Mouse (Mus musculus) intestine, postnatal 0 days (tissue): ENCODE data around the gene Erp44. TPM values are rescaled to one million over a fixed set of nuclear protein-coding genes. Genes with fewer than 3 reads are reported as not detected.
A peak's percentile ranks its signal among the peaks of the same experiment; 100 is the strongest.

ENCODE experiments used
- ATAC-seq: fragments of 200-750 bp; cut with Nextera tagmentation; 2 replicates; pipeline ENCODE4 v1.8.0; 2017; ENCODE audit warnings: mild to moderate bottlenecking, moderate TSS enrichment, moderate library complexity
- H3K27ac ChIP-seq: fragments of 300-500 bp; sonication (generic); 2 replicates; pipeline ENCODE4 v1.5.1; 2014; ENCODE audit warnings: mild to moderate bottlenecking, low read depth, low read length, moderate library complexity
- H3K27me3 ChIP-seq: fragments of 300-500 bp; sonication (generic); replicated peaks from 2 replicates; pipeline ENCODE4 v1.6.1; 2014; ENCODE audit warnings: low read length, mixed read lengths; ENCODE audit not compliant: control insufficient read depth, insufficient read depth
- H3K36me3 ChIP-seq: fragments of 300-500 bp; sonication (generic); 2 replicates; pipeline ENCODE4 v1.6.1; 2014; ENCODE audit warnings: mild to moderate bottlenecking, moderate library complexity; ENCODE audit not compliant: control insufficient read depth, insufficient read depth
- H3K4me1 ChIP-seq: fragments of 300-500 bp; sonication (generic); replicated peaks from 2 replicates; pipeline ENCODE4 v1.6.1; 2014; ENCODE audit warnings: antibody characterized with exemption, low read length, mixed read lengths; ENCODE audit not compliant: control insufficient read depth, insufficient read depth
- H3K4me2 ChIP-seq: fragments of 300-500 bp; sonication (generic); replicated peaks from 2 replicates; pipeline ENCODE4 v1.6.1; 2014; ENCODE audit warnings: low read depth, mild to moderate bottlenecking, moderate library complexity
- H3K4me3 ChIP-seq: fragments of 300-500 bp; sonication (generic); 2 replicates; pipeline ENCODE4 v1.5.1; 2014; ENCODE audit warnings: low read depth, low read length
- H3K9ac ChIP-seq: fragments of 300-500 bp; sonication (generic); 2 replicates; pipeline ENCODE4 v1.6.1; 2014; ENCODE audit warnings: mild to moderate bottlenecking, low read depth, low read length
- H3K9me3 ChIP-seq: fragments of 300-500 bp; sonication (generic); 2 replicates; pipeline ENCODE4 v1.6.1; 2016; ENCODE audit warnings: mixed run types; ENCODE audit not compliant: control insufficient read depth
- CTCF ChIP-seq: sonication (generic); IDR thresholded peaks from 2 replicates; pipeline ENCODE4 v1.5.1; 2016; ENCODE audit warnings: low read depth, mild to moderate bottlenecking, control low read depth, antibody characterized with exemption, moderate library complexity
- WGBS: fragments of 180-500 bp; shearing (Covaris S2); extraction: QIAGEN DNeasy Blood & Tissue Kit; methylation state at CpG from one replicate; pipeline ENCODE4 v1.1.7; 2014; 5-methylcytosine and 5-hydroxymethylcytosine counted together
- polyA plus RNA-seq: library from polyadenylated mRNA; unstranded; fragments of >200 nt; fragmentation: Nextera tagmentation; extraction: Ambion mirVana; gene quantifications from 2 replicates; pipeline ENCODE4 v1.2.1, GENCODE M21; 2015

Erp44 gene
- polyA plus RNA-seq, 1 experiment from 2014 or later: 78.8 TPM

DNA sequence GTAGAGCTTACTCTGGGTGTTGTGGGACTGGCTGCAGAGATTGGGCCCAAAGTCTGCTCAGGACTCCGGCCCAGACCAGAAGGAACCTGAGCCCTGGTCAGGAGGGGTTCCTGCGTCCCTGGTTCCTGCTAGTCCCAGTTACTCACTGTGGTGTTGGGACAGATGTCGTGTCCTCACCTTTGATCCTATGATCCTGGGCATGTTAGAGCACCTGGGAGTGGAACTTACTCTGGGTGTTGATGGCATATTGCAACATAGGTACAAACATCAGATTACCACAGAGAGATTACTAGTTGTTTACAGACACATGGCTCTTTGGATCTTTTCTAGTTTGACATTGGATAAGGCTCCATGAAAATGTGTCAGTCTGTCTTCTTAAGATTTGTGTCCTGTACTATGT, 35.5 kb upstream of the Erp44 start:
- Histone ChIP-seq H3K27ac (peak overlapping the region; percentile 46; the same call in 1 of the 2 replicates), H3K9ac (no peak overlapping the region), H3K4me1 (no peaks in the 10 kb centered on the region), H3K27me3 (no peaks in the 10 kb centered on the region), H3K9me3 (no peaks in the 10 kb centered on the region), H3K36me3 (no peaks in the 10 kb centered on the region), H3K4me3 (no peak overlapping the region), H3K4me2 (no peak overlapping the region)
- peak; percentile 94 for ATAC-seq
- 59% methylated on average over 3 of the region's 3 CpGs for WGBS
- TF ChIP-seq CTCF: no peak

DNA sequence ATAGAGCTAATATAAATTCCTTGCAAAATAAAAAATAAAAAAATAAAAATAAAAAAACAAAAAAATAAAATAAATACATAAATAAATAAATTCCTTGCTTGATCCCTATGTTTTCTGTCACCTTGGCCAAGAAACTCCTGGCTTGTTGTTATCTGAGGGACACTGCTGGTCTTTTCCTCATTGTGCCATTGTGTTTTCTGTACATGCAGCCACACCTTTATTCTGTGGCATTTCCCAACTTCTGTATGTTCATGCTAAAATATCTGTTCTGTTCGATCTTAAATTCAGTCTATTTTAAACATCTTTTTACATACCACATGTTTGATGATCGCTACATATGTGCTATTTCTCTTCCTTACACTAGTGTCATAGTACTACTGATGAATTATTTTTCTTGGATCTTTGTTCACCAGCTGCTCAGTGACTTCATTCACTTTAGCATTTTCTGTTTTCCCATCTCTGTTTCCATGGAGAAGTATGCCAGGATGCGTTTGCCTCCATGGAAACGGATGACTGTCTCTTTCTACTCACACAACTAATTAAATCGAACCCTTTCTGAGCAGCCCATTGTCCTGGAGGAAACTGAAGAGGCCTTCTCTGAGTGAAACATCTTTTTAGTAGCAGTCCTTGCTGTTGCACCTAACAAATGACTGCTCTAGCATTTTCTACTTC, 7.9 kb upstream of the Erp44 start:
- Histone ChIP-seq H3K4me2 (no peak overlapping the region), H3K4me1 (no peaks in the 10 kb centered on the region), H3K27ac (no peak overlapping the region), H3K9ac (no peak overlapping the region), H3K4me3 (no peak overlapping the region), H3K27me3 (no peaks in the 10 kb centered on the region), H3K36me3 (no peaks in the 10 kb centered on the region), H3K9me3 (no peaks in the 10 kb centered on the region)
- 92% methylated on average over 5 of the region's 5 CpGs for WGBS
- no peak for TF ChIP-seq CTCF
- ATAC-seq: no peak

DNA sequence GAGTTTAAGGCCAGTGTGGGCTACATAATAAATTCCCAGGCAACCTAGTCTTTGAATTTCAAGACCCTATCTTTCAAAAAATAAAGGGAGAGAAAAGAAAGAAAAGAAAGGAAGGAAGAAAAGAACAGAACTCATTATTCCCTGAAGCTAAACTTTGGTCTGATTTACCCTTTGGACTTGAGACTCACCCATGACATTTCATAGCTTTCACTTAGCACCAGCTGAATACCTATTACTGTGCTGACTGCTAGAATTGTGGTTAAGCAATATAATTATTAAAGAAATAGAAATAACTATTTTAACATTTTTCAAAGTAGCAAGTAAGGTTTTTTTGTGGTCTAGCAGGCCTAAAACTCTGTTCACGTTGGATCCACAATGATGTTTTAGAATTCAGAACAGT, 1.8 kb upstream of the Erp44 start:
- H3K27me3 ChIP-seq: no peaks in the 10 kb centered on the region
- no peaks in the 10 kb centered on the region for H3K36me3 ChIP-seq
- H3K9me3 ChIP-seq: no peaks in the 10 kb centered on the region
- no peak for ATAC-seq
- H3K9ac ChIP-seq: no peak overlapping the region
- no peak overlapping the region for H3K4me3 ChIP-seq
- 90% methylated on average over 1 of the region's 1 CpGs for WGBS
- H3K27ac ChIP-seq: no peak overlapping the region
- no peaks in the 10 kb centered on the region for H3K4me1 ChIP-seq
- no peak overlapping the region for H3K4me2 ChIP-seq
- TF ChIP-seq CTCF: no peak

DNA sequence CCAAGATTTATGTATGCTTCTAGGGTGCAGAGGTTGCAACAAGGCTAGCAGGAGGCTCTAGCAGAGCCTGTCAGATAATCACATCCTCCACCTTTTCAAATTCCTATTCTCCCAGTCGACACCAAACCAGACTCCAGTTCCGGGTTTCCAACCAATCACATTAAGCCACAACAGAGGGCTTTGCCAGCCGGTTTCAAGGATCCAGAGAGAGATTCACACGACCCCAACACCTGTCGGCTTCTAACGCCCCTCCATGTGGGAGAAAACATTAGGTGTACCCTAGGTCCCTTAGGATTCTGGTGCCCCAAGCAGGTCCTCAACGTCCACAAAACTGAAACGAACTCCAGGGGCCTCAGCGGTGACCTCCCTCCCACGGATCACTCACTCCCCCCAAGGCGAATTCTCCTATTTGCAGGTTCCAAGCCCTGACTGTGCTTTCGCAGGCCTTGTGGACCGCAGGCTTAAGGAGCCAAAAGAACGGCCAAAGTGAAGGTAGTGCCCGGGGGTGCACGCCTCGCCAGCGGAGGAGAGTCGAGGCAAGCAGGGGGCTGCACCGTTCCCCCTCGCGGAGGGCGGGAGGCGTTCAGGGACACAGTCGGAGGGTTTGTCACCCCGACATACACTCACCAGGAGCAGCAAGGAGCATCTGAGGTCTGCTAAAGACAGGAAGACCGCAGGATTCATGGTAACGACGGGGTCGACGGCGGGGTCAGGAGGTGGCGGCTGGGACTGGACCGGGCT, 431 bp downstream of the Erp44 start:
- TF ChIP-seq CTCF: 0 out of 2 replicates have a peak, but pooled peaks have one; percentile 2
- H3K27me3 ChIP-seq: no peaks in the 10 kb centered on the region
- H3K9ac ChIP-seq: peak overlapping the region; percentile 94
- under 1% methylated on average over 34 of the region's 34 CpGs for WGBS
- H3K4me1 ChIP-seq: no peaks in the 10 kb centered on the region
- no peaks in the 10 kb centered on the region for H3K36me3 ChIP-seq
- peak overlapping the region; percentile 73 for H3K4me2 ChIP-seq
- peak overlapping the region; percentile 96 for H3K4me3 ChIP-seq
- H3K27ac ChIP-seq: peak overlapping the region; percentile 83
- H3K9me3 ChIP-seq: no peaks in the 10 kb centered on the region
- no peak for ATAC-seq

DNA sequence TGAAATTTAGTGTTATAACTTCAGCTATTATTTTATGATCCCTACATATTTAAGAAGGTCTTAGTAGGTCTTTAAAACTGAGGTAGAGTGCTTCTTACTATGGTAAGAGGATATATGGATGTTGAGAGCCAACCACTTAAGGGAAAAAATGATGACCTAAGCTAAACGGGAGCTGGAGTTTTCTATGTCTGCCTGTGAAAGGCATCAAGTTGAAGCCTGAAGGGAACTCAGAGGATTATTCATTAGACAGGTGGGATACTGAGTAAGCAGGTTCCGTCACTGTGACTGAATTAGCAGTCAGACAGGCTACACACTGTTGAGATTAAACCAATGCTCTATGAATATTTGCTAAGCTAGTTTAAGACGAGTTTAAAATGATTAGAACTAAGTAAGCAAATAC, 2.3 kb downstream of the Erp44 start:
- Histone ChIP-seq H3K27me3 (no peaks in the 10 kb centered on the region), H3K36me3 (no peaks in the 10 kb centered on the region), H3K4me2 (no peak overlapping the region), H3K27ac (no peak overlapping the region), H3K4me3 (no peak overlapping the region), H3K4me1 (no peaks in the 10 kb centered on the region), H3K9me3 (no peaks in the 10 kb centered on the region), H3K9ac (no peak overlapping the region)
- no peak for TF ChIP-seq CTCF
- WGBS: 57% methylated on average over 3 of the region's 3 CpGs
- no peak for ATAC-seq

DNA sequence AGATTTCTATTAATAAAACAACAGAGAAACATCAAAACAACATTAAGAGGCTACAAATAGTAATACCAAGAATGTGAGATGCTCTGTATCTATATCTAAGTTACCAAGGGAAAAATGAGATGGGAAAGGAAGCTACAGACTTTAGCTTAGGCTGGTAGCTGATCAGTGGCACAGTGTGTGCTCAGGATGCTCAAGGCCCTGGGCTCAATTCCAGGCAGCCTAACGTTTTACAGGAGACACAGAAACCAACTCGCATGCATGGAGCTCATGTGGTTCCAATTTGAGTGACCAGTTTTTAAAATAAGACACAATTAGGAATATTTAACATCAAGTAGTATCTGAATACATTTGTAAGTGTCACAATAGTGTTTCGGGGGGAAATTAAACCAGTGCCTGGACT, 3.6 kb downstream of the Erp44 start:
- TF ChIP-seq CTCF: no peak
- no peaks in the 10 kb centered on the region for H3K4me1 ChIP-seq
- H3K9me3 ChIP-seq: no peaks in the 10 kb centered on the region
- H3K27ac ChIP-seq: no peak overlapping the region
- no peak overlapping the region for H3K9ac ChIP-seq
- no peak overlapping the region for H3K4me3 ChIP-seq
- ATAC-seq: no peak
- H3K27me3 ChIP-seq: no peaks in the 10 kb centered on the region
- H3K36me3 ChIP-seq: no peaks in the 10 kb centered on the region
- 82% methylated on average over 3 of the region's 3 CpGs for WGBS
- no peak overlapping the region for H3K4me2 ChIP-seq
